28 mouse cellular contexts compared by ENCODE assay signal in genomic region chr10:123206074-123206473, GRCm38 (mm10). TPM values are rescaled to one million over a fixed set of nuclear protein-coding genes. Genes with fewer than 3 reads are reported as not detected.
"Had no signal": no experiment of that assay in that cellular context is flagged by ENCODE, and none has a peak within 500 bp of the region (broad histone marks: within the 10 kb centered on the region; RNA-seq: fewer than 3 reads in every experiment).

No protein-coding gene starts in this region.

- H3K27ac ChIP-seq: embryonic facial prominence, embryonic 10.5 days; embryonic facial prominence, embryonic 12.5 days; embryonic facial prominence, embryonic 13.5 days; embryonic facial prominence, embryonic 15.5 days; forebrain, embryonic 10.5 days; forebrain, embryonic 12.5 days; forebrain, embryonic 13.5 days; forebrain, embryonic 15.5 days; heart, adult 2 months; heart, embryonic 10.5 days had no signal

- H3K4me1 ChIP-seq: embryonic facial prominence, embryonic 10.5 days; embryonic facial prominence, embryonic 12.5 days; embryonic facial prominence, embryonic 13.5 days; embryonic facial prominence, embryonic 15.5 days; forebrain, embryonic 10.5 days; forebrain, embryonic 12.5 days; forebrain, embryonic 13.5 days; forebrain, embryonic 15.5 days; heart, embryonic 10.5 days had no signal

- DNase-seq: cerebellum, adult 2 months; cerebellum, adult 8-10 months; cerebellum, adult 9-10 months; cerebellum, adult 9-11 months; cerebellum, postnatal 10 days; cerebellum, postnatal 14 days; cerebellum, postnatal 25 days; cerebellum, postnatal 36 days; embryo, embryonic 11 days; forebrain, postnatal 0 days; gastrocnemius, postnatal 10 days; gastrocnemius, postnatal 25 days; gastrocnemius, postnatal 36 days; heart, adult 18-20 months; heart, adult 2 months had no signal

- H3K9ac ChIP-seq: embryonic facial prominence, embryonic 12.5 days; embryonic facial prominence, embryonic 13.5 days; embryonic facial prominence, embryonic 15.5 days; forebrain, embryonic 12.5 days; forebrain, embryonic 13.5 days; forebrain, embryonic 15.5 days; forebrain, postnatal 0 days had no signal

- H3K36me3 ChIP-seq: embryonic facial prominence, embryonic 10.5 days; embryonic facial prominence, embryonic 12.5 days; embryonic facial prominence, embryonic 13.5 days; embryonic facial prominence, embryonic 15.5 days; forebrain, embryonic 10.5 days; forebrain, embryonic 12.5 days; forebrain, embryonic 15.5 days; heart, embryonic 10.5 days had no signal

- H3K4me3 ChIP-seq: embryonic facial prominence, embryonic 10.5 days; embryonic facial prominence, embryonic 12.5 days; embryonic facial prominence, embryonic 13.5 days; embryonic facial prominence, embryonic 15.5 days; erythroblast, embryonic 14.5 days; forebrain, embryonic 10.5 days; forebrain, embryonic 12.5 days; forebrain, embryonic 13.5 days; forebrain, embryonic 15.5 days; heart, adult 2 months; heart, embryonic 10.5 days had no signal

- H3K9me3 ChIP-seq: embryonic facial prominence, embryonic 10.5 days; embryonic facial prominence, embryonic 12.5 days; embryonic facial prominence, embryonic 13.5 days; embryonic facial prominence, embryonic 15.5 days; forebrain, embryonic 10.5 days; forebrain, embryonic 12.5 days; forebrain, embryonic 13.5 days; forebrain, embryonic 15.5 days; heart, embryonic 10.5 days had no signal

- H3K4me2 ChIP-seq: embryonic facial prominence, embryonic 12.5 days; embryonic facial prominence, embryonic 13.5 days; embryonic facial prominence, embryonic 15.5 days; forebrain, embryonic 12.5 days; forebrain, embryonic 13.5 days; forebrain, embryonic 15.5 days had no signal

- H3K27me3 ChIP-seq: embryonic facial prominence, embryonic 12.5 days; embryonic facial prominence, embryonic 13.5 days; embryonic facial prominence, embryonic 15.5 days; forebrain, embryonic 12.5 days; forebrain, embryonic 13.5 days; forebrain, embryonic 15.5 days had no signal

RNA-seq across cellular contexts. Expression of gene Fam19a2, which starts 57.7 kb away (rescaled TPM):
- total RNA-seq: common myeloid progenitor, adult 5-6 weeks; gastrocnemius, postnatal 25 days; granulocyte monocyte progenitor cell, adult 5-6 weeks; heart, adult 18-20 months had no signal
- polyA plus RNA-seq: gonadal fat pad, adult 2 months; heart, adult 2 months had no signal
